ENCODE assay signal across 24 mouse cellular contexts in genomic region chr6:53374315-53374941, GRCm38 (mm10).
DNase-seq lines count a peak whose midpoint lies in the region; ATAC-seq and TF ChIP-seq lines count a peak whose summit lies in the region.
"Had no signal": no experiment of that assay in that cellular context is flagged by ENCODE, and none has a peak within 500 bp of the region (broad histone marks: within the 10 kb centered on the region; RNA-seq: fewer than 3 reads in every experiment).

No protein-coding gene starts in this region.

- no peaks in the 10 kb centered on the region for H3K79me2 ChIP-seq in liver, adult 2 months (ENCODE audit: control insufficient read depth, insufficient read depth, low read length)
- no peaks in the 10 kb centered on the region for H3K79me2 ChIP-seq in CH12.LX (replicated peaks; ENCODE audit: control insufficient read depth, extremely low read depth, insufficient read depth, poor library complexity, severe bottlenecking)

- H3K27me3 ChIP-seq in liver, adult 2 months (ENCODE audit: control insufficient read depth, insufficient read depth, low read length): no peaks in the 10 kb centered on the region
- no peaks in the 10 kb centered on the region for H3K27me3 ChIP-seq in liver, embryonic 11.5 days (replicated peaks; ENCODE audit: control insufficient read depth, insufficient read depth, low read length)
- H3K27me3 ChIP-seq in CH12.LX (replicated peaks): no peaks in the 10 kb centered on the region
- H3K27me3 ChIP-seq: embryonic facial prominence, embryonic 13.5 days; embryonic facial prominence, embryonic 15.5 days; forebrain, embryonic 12.5 days had no signal

- no peak; the same call in 1 of the 2 replicates for TF ChIP-seq RAD21 in CH12.LX (IDR thresholded peaks at IDR 0.05; ENCODE audit: low read depth, low read length)

- no peak for TF ChIP-seq POLR2A in liver, adult 2 months (IDR thresholded peaks at IDR 0.05; ENCODE audit: extremely low read depth, insufficient read depth, low read length)
- TF ChIP-seq POLR2A in CH12.LX (IDR thresholded peaks at IDR 0.05; ENCODE audit: low read depth, low read length): no peak

- no peak for TF ChIP-seq CTCF in liver, adult 2 months (IDR thresholded peaks at IDR 0.05; ENCODE audit: low read depth, low read length)
- no peak for TF ChIP-seq CTCF in CH12.LX (conservative IDR thresholded peaks at IDR 0.05 in 1 of 2, IDR thresholded peaks at IDR 0.05 in 1 of 2; ENCODE audit: low read depth in 2 of 2, low read length in 2 of 2)

- dilution Hi-C loops in CH12.LX (cut with MboI; ENCODE audit: extremely low pct_ligation_motif_present, extremely low pct_unique_long_range_greater_than_20kb, low sequenced_read_pairs): no loop called here

- ATAC-seq in liver, embryonic 11.5 days (replicated peaks; ENCODE audit: low FRiP score): no peak
- ATAC-seq: CD4-positive, CD25-positive, alpha-beta regulatory T cell, adult 4 months; forebrain, embryonic 14.5 days; forebrain, embryonic 16.5 days had no signal

- no peaks in the 10 kb centered on the region for H3K9me3 ChIP-seq in liver, embryonic 11.5 days (ENCODE audit: control insufficient read depth, low read length)
- no peaks in the 10 kb centered on the region for H3K9me3 ChIP-seq in CH12.LX (replicated peaks; ENCODE audit: low read length)
- H3K9me3 ChIP-seq: embryonic facial prominence, embryonic 13.5 days; embryonic facial prominence, embryonic 15.5 days; forebrain, embryonic 10.5 days; forebrain, embryonic 12.5 days had no signal

- 14% methylated on average over 3 of the region's 3 CpGs for WGBS in liver, adult 2 months
- 62% methylated on average over 3 of the region's 3 CpGs for whole genome bisulfite sequencing in liver, embryonic 11.5 days

- in situ Hi-C loops in CH12.LX (cut with MboI; ENCODE audit: low pct_ligation_motif_present, low pct_unique_long_range_greater_than_20kb, low sequenced_read_pairs): no loop called here

- no peak for TF ChIP-seq EP300 in CH12.LX (IDR thresholded peaks at IDR 0.05; ENCODE audit: low read length)

- peak; percentile 67 for DNase-seq in liver, adult 2 months (ENCODE audit: extremely low read depth, low read depth, low spot score)
- no peak for DNase-seq in liver, embryonic 11.5 days (ENCODE audit: low spot score)
- peak; percentile 8 for DNase-seq in lung, postnatal 36 days
- no peak for DNase-seq in lung, postnatal 25 days (ENCODE audit: low spot score)
- DNase-seq in CH12.LX (ENCODE audit: extremely low read depth): no peak
- DNase-seq: adrenal gland, adult 2 months; adrenal gland, postnatal 10 days; adrenal gland, postnatal 25 days; B cell, adult 2 months; cerebellum, adult 11 months; cerebellum, adult 18-20 months; cerebellum, adult 8-10 months; cerebellum, adult 9-11 months; cerebellum, postnatal 14 days; cerebellum, postnatal 36 days; embryo, embryonic 11 days had no signal

- H3K36me3 ChIP-seq in liver, adult 2 months (ENCODE audit: control insufficient read depth, insufficient read depth, low read length): no peaks in the 10 kb centered on the region
- H3K36me3 ChIP-seq in liver, embryonic 11.5 days (ENCODE audit: control insufficient read depth, insufficient read depth, low read length): no peaks in the 10 kb centered on the region
- H3K36me3 ChIP-seq in CH12.LX (replicated peaks in 1 of 2; ENCODE audit: control insufficient read depth in 1 of 2, insufficient read depth in 1 of 2, low read length in 1 of 2): no peaks in the 10 kb centered on the region
- H3K36me3 ChIP-seq: embryonic facial prominence, embryonic 13.5 days; embryonic facial prominence, embryonic 15.5 days had no signal

- H3K4me3 ChIP-seq in liver, adult 2 months (ENCODE audit: insufficient read depth, low read depth, low read length): no peak overlapping the region
- no peak overlapping the region for H3K4me3 ChIP-seq in liver, embryonic 11.5 days (ENCODE audit: low read depth, low read length)
- H3K4me3 ChIP-seq in CH12.LX (replicated peaks in 1 of 3; ENCODE audit: low read depth in 2 of 3, low read length in 2 of 3, poor library complexity in 1 of 3): no peak overlapping the region
- H3K4me3 ChIP-seq: embryonic facial prominence, embryonic 13.5 days; embryonic facial prominence, embryonic 15.5 days; erythroblast, embryonic 14.5 days; forebrain, embryonic 10.5 days; forebrain, embryonic 12.5 days had no signal

- H3K4me1 ChIP-seq in liver, adult 2 months (ENCODE audit: control insufficient read depth, insufficient read depth, low read length): no peaks in the 10 kb centered on the region; the same call in 1 of the 2 replicates
- no peaks in the 10 kb centered on the region for H3K4me1 ChIP-seq in liver, embryonic 11.5 days (replicated peaks; ENCODE audit: control insufficient read depth, insufficient read depth, low read length)
- H3K4me1 ChIP-seq in CH12.LX (ENCODE audit: control insufficient read depth in 1 of 2, insufficient read depth in 2 of 2): peaks cover 2 to 15% of the 10 kb centered on the region in 2 experiments; a peak in 3 of 4 replicates
- H3K4me1 ChIP-seq: embryonic facial prominence, embryonic 15.5 days; forebrain, embryonic 10.5 days; forebrain, embryonic 12.5 days had no signal

- no peak overlapping the region for H3K9ac ChIP-seq in liver, adult 2 months (ENCODE audit: low read depth, low read length)
- H3K9ac ChIP-seq in liver, embryonic 11.5 days (ENCODE audit: low read depth, low read length): no peak overlapping the region
- H3K9ac ChIP-seq in CH12.LX (ENCODE audit: insufficient read depth, low read depth): no peak overlapping the region
- H3K9ac ChIP-seq: embryonic facial prominence, embryonic 13.5 days; embryonic facial prominence, embryonic 15.5 days; forebrain, embryonic 12.5 days had no signal

- no peak overlapping the region for H3K4me2 ChIP-seq in liver, embryonic 11.5 days
- H3K4me2 ChIP-seq in CH12.LX (ENCODE audit: insufficient read depth, low read depth, poor library complexity, severe bottlenecking): no peak overlapping the region
- H3K4me2 ChIP-seq: embryonic facial prominence, embryonic 13.5 days; embryonic facial prominence, embryonic 15.5 days; forebrain, embryonic 12.5 days had no signal

- H3K27ac ChIP-seq in liver, adult 2 months (replicated peaks; ENCODE audit: insufficient read depth, low read depth, low read length): no peak overlapping the region
- no peak overlapping the region for H3K27ac ChIP-seq in liver, embryonic 11.5 days (ENCODE audit: low read depth, low read length)
- no peak overlapping the region for H3K27ac ChIP-seq in CH12.LX (ENCODE audit: insufficient read depth, low read depth)
- H3K27ac ChIP-seq: embryonic facial prominence, embryonic 13.5 days; embryonic facial prominence, embryonic 15.5 days; forebrain, embryonic 10.5 days; forebrain, embryonic 12.5 days had no signal

TF ChIP-seq in CH12.LX, 34 proteins besides CTCF, POLR2A, EP300 and RAD21:
- TF ChIP-seq MYC (IDR thresholded peaks at IDR 0.05; ENCODE audit: low read depth, low read length) (peak; percentile 62; the same call in 1 of the 2 replicates), E2F4 (IDR thresholded peaks at IDR 0.05; ENCODE audit: insufficient replicate concordance, low read depth, low read length) (no peak)
TF ChIP-seq in CH12.LX: peak in this region for 1.

Comparison
In these comparisons a context has a peak if more than half of its experiments do, and no peak if none do; other contexts are left out.
1. DNase-seq: peak in liver, adult 2 months (single experiment) and lung, postnatal 36 days (single experiment); none in liver, embryonic 11.5 days (single experiment), lung, postnatal 25 days (single experiment) and CH12.LX (single experiment).